Mouse (Mus musculus): ENCODE measurements around the gene Aimp1. TPM values are rescaled to one million over a fixed set of nuclear protein-coding genes. Genes with fewer than 3 reads are reported as not detected.

Gene Aimp1
- total RNA-seq (2017) = 163 and 190 TPM in 2 replicates

- ATAC-seq (replicated peaks; ENCODE audit: low read depth, poor library complexity, severe bottlenecking) = no peak
Observed at GRCm38 (mm10) chr3:132684231-132684928, at the start of gene Aimp1. Aimp1 (minus strand) TSS chr3:132684370.

GRCm38 (mm10) chr3:132724326-132724725 is 40.2 kb upstream of the Aimp1 start:
- no peak for ATAC-seq (replicated peaks; ENCODE audit: low read depth, poor library complexity, severe bottlenecking)

DNA sequence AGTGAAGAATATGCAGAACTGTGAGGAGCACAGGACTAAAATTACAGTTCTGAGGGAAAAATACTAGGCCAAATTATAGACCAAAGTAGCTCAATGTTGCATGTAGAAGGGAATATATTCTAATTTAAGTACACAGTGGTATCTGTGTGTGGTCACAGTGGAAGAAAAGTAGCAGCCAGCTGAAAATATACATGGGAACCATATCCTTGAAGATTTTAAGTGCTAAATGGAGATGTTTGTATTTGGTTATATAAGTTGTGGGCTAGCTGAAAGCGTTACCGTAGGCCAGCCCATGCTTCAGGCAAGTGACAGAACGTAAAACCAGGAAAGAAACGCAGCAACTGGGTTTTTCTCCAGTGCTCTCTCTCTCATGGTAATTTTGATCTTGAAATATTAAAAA is 33.1 kb upstream of the Aimp1 start:
- ATAC-seq (replicated peaks; ENCODE audit: low read depth, poor library complexity, severe bottlenecking) = no peak

GRCm38 (mm10) chr3:132713913-132714312 is 29.7 kb upstream of the Aimp1 start:
- ATAC-seq (replicated peaks; ENCODE audit: low read depth, poor library complexity, severe bottlenecking) = no peak

GRCm38 (mm10) chr3:132706977-132707376 is 22.8 kb upstream of the Aimp1 start:
- no peak for ATAC-seq (replicated peaks; ENCODE audit: low read depth, poor library complexity, severe bottlenecking)

DNA sequence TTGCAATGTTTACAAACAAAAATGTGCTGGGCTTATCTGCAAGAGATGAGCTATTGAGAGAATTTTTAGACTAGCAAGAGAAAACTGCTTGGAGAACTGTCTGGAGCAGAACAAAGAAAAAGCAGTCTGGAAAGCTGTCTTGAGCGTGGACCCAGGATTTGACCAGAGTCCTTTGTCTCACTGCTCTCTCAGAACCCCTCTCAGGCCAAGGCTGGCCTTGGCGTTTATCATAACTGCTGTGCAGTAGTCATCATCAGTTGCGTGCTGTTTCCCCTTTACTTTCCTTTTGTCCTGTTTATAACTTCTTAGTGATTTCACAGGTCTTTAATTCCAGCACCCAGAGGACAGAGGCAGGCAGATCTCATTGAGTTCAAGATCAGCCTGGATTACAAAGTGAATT is 20.0 kb upstream of the Aimp1 start:
- ATAC-seq (replicated peaks; ENCODE audit: low read depth, poor library complexity, severe bottlenecking) = no peak

- peak; percentile 91 for ATAC-seq (replicated peaks; ENCODE audit: low read depth, poor library complexity, severe bottlenecking)
Observed at GRCm38 (mm10) chr3:132701368-132701767, 17.2 kb upstream of the Aimp1 start.

GRCm38 (mm10) chr3:132683447-132684230 is 531 bp downstream of the Aimp1 start, which contains the start of gene Tbck:
Tbck (plus strand) TSS chr3:132684144.
- peak; percentile 94 for ATAC-seq (replicated peaks; ENCODE audit: low read depth, poor library complexity, severe bottlenecking)

- ATAC-seq (replicated peaks; ENCODE audit: low read depth, poor library complexity, severe bottlenecking) = no peak
Observed at GRCm38 (mm10) chr3:132677494-132677893, 6.7 kb downstream of the Aimp1 start.

GRCm38 (mm10) chr3:132655955-132656354 is 28.2 kb downstream of the Aimp1 start:
- no peak for ATAC-seq (replicated peaks; ENCODE audit: low read depth, poor library complexity, severe bottlenecking)

DNA sequence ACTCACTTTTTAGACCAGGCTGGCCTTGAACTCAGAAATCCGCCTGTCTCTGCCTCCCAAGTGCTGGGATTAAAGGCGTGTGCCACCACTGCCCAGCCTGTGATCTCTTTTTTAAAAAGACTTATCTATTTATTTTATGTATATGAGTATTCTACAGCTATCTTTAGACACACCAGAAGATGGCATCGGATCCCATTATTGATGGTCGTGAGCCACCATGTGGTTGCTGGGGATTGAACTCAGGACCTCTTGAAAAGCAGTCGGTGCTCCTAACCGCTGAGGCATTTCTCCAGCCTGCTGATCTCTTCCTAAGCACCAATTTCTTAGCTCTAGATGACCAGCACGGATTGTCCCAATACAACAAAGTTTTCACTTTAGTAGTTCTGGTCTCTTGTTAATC is 30.2 kb downstream of the Aimp1 start:
- ATAC-seq (replicated peaks; ENCODE audit: low read depth, poor library complexity, severe bottlenecking) = no peak

DNA sequence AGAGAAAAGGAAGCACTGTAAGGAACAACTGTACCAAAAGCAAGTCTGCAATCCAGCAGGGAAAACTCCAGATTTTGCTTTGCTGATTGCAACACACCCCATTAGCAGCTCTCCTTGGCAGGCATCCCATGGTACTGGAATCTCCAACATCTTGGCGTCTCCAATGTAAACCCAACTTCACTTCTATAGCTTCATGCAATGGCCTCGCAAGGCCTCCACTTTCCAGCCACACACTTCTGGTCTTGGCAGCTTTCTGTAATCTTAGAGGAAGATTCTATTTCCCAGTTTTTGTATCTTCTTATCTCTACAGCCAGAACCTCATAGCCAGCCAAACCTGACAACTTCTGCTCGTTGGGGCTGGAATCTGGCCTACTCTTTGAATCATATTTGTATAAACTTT is 32.4 kb downstream of the Aimp1 start:
- no peak for ATAC-seq (replicated peaks; ENCODE audit: low read depth, poor library complexity, severe bottlenecking)

DNA sequence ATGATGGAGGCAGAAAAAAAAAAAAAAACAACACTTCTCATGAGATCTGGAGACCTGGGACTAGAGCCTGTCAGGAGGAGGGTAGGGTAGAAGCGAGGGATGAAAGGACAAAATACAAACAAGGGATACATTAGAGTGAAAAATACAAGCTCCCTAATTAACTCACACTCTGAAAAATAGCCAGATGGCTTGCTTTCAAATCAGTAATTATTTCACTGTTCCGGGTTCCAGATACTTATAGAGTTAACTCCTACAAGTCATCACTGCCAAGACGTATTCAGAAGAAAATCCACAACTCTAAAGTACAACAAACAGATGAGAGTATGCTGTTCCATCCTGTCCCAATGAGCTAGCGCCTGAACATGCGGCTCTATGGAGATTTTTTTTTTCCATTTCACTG is 34.0 kb downstream of the Aimp1 start:
- no peak for ATAC-seq (replicated peaks; ENCODE audit: low read depth, poor library complexity, severe bottlenecking)

- ATAC-seq (replicated peaks; ENCODE audit: low read depth, poor library complexity, severe bottlenecking) = no peak
Observed at GRCm38 (mm10) chr3:132649368-132649767, 34.8 kb downstream of the Aimp1 start.

GRCm38 (mm10) chr3:132646814-132647213 is 37.4 kb downstream of the Aimp1 start:
- ATAC-seq (replicated peaks; ENCODE audit: low read depth, poor library complexity, severe bottlenecking) = no peak

GRCm38 (mm10) chr3:132644071-132644470 is 40.1 kb downstream of the Aimp1 start:
- ATAC-seq (replicated peaks; ENCODE audit: low read depth, poor library complexity, severe bottlenecking) = no peak

DNA sequence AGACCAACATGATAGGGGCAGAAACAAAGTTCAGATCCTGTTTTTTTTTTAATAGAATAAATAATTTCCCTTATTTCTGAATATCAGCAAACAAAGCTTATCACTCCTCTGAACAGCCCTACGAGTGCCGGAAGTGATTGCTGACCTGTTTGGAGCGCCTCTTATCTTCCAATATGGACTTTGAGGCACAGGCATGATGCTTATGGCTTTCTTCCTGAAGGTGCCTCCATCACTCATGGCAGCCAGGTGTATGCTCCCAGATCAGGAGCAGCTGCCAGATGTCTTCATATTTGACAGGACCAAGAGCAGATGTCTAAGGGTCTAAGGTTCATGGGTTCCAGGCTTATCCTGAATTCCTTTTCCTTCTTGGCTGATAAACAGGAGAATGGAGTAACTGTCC is 47.1 kb downstream of the Aimp1 start:
- ATAC-seq (replicated peaks; ENCODE audit: low read depth, poor library complexity, severe bottlenecking) = no peak

GRCm38 (mm10) chr3:132633261-132633660 is 50.9 kb downstream of the Aimp1 start:
- ATAC-seq (replicated peaks; ENCODE audit: low read depth, poor library complexity, severe bottlenecking) = no peak

- no peak for ATAC-seq (replicated peaks; ENCODE audit: low read depth, poor library complexity, severe bottlenecking)
Observed at GRCm38 (mm10) chr3:132629601-132630239, 54.5 kb downstream of the Aimp1 start, which contains the start of gene Gimd1. Gimd1 (plus strand) TSS chr3:132629820.

- ATAC-seq (replicated peaks; ENCODE audit: low read depth, poor library complexity, severe bottlenecking) = no peak
Observed at GRCm38 (mm10) chr3:132628741-132629140, 55.4 kb downstream of the Aimp1 start.

All from common myeloid progenitor, adult 5-6 weeks (primary cell).